In the genomic region with DNA sequence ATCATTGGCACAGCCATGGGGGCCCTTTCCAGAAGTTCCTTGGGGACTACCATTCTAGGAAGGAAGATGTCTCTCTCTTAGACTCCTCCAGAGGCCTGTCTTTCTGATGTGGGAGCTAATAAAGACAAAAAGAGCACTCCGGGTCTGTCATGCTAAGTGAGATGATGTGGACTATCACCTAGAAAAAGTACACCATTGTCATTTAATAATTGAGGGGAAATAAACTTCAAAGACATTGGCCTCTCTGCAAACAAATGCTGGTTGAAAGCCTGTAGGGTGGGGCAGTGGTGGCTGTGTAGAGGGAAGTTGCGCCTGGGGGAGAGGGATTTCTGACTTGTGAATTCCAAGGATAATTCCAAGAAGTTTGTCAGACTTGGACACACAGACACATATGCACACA, we compare ENCODE assay signal across 26 mouse cellular contexts.
DNase-seq lines count a peak whose midpoint lies in the region; ATAC-seq and TF ChIP-seq lines count a peak whose summit lies in the region.
"Had no signal": no experiment of that assay in that cellular context is flagged by ENCODE, and none has a peak within 500 bp of the region (broad histone marks: within the 10 kb centered on the region; RNA-seq: fewer than 3 reads in every experiment).

No protein-coding gene starts in this region.

- H3K27ac ChIP-seq in ES-E14 (ENCODE audit: insufficient read depth, low read depth, low read length, poor library complexity, severe bottlenecking) = no peak overlapping the region
- no peak overlapping the region for H3K27ac ChIP-seq in lung, postnatal 0 days (ENCODE audit: low read length)

- no peak for TF ChIP-seq EP300 in lung, postnatal 0 days (IDR thresholded peaks at IDR 0.05)

- H3K36me3 ChIP-seq in ES-E14 (ENCODE audit: control insufficient read depth, insufficient read depth, low read length, poor library complexity, severe bottlenecking) = no peaks in the 10 kb centered on the region
- no peaks in the 10 kb centered on the region for H3K36me3 ChIP-seq in lung, postnatal 0 days (ENCODE audit: insufficient read depth, low read length)
- H3K36me3 ChIP-seq: G1E had no signal

- DNase-seq in ES-CJ7 (ENCODE audit: low read depth, low spot score) = peak; percentile 71
- DNase-seq in ES-E14 (ENCODE audit: low read depth, low spot score) = peak; percentile 42
- peak; percentile 62 for DNase-seq in R1 (ENCODE audit: low read depth, low spot score)
- peak; percentile 88 for DNase-seq in ZHBTc4 (ENCODE audit: low read depth, low spot score)
- no peak for DNase-seq in layer of hippocampus, adult 8-10 months (ENCODE audit: low spot score in 2 of 2)
- DNase-seq in layer of hippocampus, postnatal 36 days = no peak
- no peak for DNase-seq in thymus, postnatal 0 days (ENCODE audit: low spot score)
- DNase-seq in lung, postnatal 0 days (ENCODE audit: low spot score) = no peak
- DNase-seq: adrenal gland, adult 2 months; adrenal gland, adult 8-10 months; adrenal gland, postnatal 10 days; adrenal gland, postnatal 14 days; adrenal gland, postnatal 25 days; adrenal gland, postnatal 36 days; B cell, adult 2 months; cerebellum, adult 11 months; cerebellum, adult 11-12 months; cerebellum, adult 18-20 months; cerebellum, adult 2 months; cerebellum, adult 8-10 months; cerebellum, adult 9-10 months had no signal

- no peak for TF ChIP-seq CTCF in lung, postnatal 0 days (IDR thresholded peaks at IDR 0.05)

- H3K9me3 ChIP-seq in ES-E14 (ENCODE audit: control insufficient read depth, insufficient read depth, low read depth, low read length) = no peaks in the 10 kb centered on the region; the same call in 1 of the 2 replicates
- no peaks in the 10 kb centered on the region for H3K9me3 ChIP-seq in lung, postnatal 0 days (ENCODE audit: low read length)
- H3K9me3 ChIP-seq: G1E had no signal

- H3K27me3 ChIP-seq in lung, postnatal 0 days (replicated peaks; ENCODE audit: insufficient read depth, low read length) = no peaks in the 10 kb centered on the region
- H3K27me3 ChIP-seq: CH12.LX, Patski had no signal

- 72% methylated on average over 2 of the region's 2 CpGs for WGBS in lung, postnatal 0 days

- in situ Hi-C loops in ES-E14 (cut with MboI; ENCODE audit: low sequenced_read_pairs in 2 of 2, unreplicated experiment in 2 of 2) = no loop called here

- ATAC-seq in lung, postnatal 0 days = no peak
- ATAC-seq: activated CD4-positive, CD25-positive, alpha-beta regulatory T cell, adult 4 months; CD4-positive, CD25-positive, alpha-beta regulatory T cell, adult 4 months; Patski had no signal

- H3K4me1 ChIP-seq in ES-E14 (ENCODE audit: control insufficient read depth in 2 of 2, insufficient read depth in 2 of 2, low read length in 2 of 2, poor library complexity in 1 of 2) = no peaks in the 10 kb centered on the region
- H3K4me1 ChIP-seq in lung, postnatal 0 days (ENCODE audit: insufficient read depth, low read depth, low read length) = no peaks in the 10 kb centered on the region

- no peak overlapping the region for H3K4me3 ChIP-seq in ES-E14 (ENCODE audit: insufficient read depth in 1 of 2, low read depth in 1 of 2, low read length in 2 of 2, poor library complexity in 1 of 2, severe bottlenecking in 1 of 2)
- no peak overlapping the region for H3K4me3 ChIP-seq in lung, postnatal 0 days (ENCODE audit: low read depth, low read length)

- H3K4me2 ChIP-seq in lung, postnatal 0 days (replicated peaks; ENCODE audit: low read depth, low read length) = no peak overlapping the region

- no peak overlapping the region for H3K9ac ChIP-seq in ES-E14 (ENCODE audit: insufficient read depth, low read depth, low read length, poor library complexity, severe bottlenecking)
- no peak overlapping the region for H3K9ac ChIP-seq in lung, postnatal 0 days (replicated peaks; ENCODE audit: low read depth)

TF ChIP-seq in ES-E14, 5 proteins besides CTCF, POLR2A, EP300 and RAD21:
- TF ChIP-seq MAFK (IDR thresholded peaks at IDR 0.05; ENCODE audit: insufficient read depth, low read depth, low read length) (no peak), ZNF384 (IDR thresholded peaks at IDR 0.05; ENCODE audit: low read depth, low read length) (no peak)

Comparison
In these comparisons a context has a peak if more than half of its experiments do, and no peak if none do; other contexts are left out.
1. DNase-seq: peak in ES-CJ7 (single experiment), ES-E14 (single experiment), R1 (single experiment) and ZHBTc4 (single experiment); none in layer of hippocampus, adult 8-10 months (0 of 2), layer of hippocampus, postnatal 36 days (0 of 2), thymus, postnatal 0 days (single experiment) and lung, postnatal 0 days (single experiment).